Mouse (Mus musculus) induced T-regulatory cell, adult 2 months (primary cell): ENCODE measurements at regions not wholly inside any gene's neighbourhood (a gene's known extent, or its start where the extent isn't known, plus 50 kb on each side); places are given as distances from the start of the nearest gene placed in this dataset.

Source experiments
- DNase-seq: peaks from one replicate; pipeline ENCODE4 v3.0.0-alpha.2; 2012; ENCODE audit warnings: low read depth

DNA sequence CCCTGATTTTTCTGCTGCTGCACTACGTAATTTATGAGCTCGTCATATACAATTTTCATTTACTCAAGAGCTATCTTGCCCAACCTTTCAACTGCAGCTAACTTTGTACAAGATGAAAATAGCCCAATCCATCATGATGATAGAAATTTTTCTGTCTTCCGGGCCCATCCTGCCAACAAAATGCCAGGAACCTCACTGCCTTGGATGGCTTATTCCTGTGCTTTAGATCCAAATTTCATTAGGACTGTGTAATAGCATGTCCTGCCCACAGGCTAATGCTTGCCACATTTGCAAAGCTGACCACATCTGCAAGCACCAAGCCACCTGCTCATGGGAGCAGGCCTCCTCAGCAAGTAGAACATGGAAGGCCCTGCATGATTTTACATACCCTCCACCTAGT lies 105.7 kb upstream of the Rgma start:
- no peak for DNase-seq

- no peak for DNase-seq
These were observed 102.5 kb upstream of the Rgma start for GRCm38 (mm10) chr7:73272787-73273186.

- DNase-seq: no peak
These were observed 99.5 kb upstream of the Rgma start for GRCm38 (mm10) chr7:73275814-73276271.

DNA sequence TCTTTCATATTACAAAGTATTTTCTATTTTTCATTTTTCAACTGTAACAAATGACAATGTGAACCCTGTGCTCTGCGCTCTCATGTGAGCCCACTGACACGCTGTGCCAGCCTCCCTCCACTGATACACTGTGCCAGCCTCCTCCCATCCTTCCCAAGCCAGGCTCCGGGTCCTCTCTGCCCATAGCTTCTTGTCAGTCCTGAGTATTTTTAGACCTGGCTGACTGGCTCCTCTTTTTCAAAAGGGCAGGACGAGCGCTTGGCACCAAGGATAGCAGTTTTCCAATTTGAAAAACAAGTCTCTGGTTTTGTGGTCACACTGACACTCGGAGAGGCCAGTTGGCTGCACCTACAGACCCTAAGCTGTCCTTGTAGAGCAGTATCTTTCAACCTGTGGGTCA lies 96.7 kb upstream of the Rgma start:
- no peak for DNase-seq

- DNase-seq: no peak
These were observed 95.3 kb upstream of the Rgma start for GRCm38 (mm10) chr7:73279936-73280445.

GRCm38 (mm10) chr7:73286244-73286643 lies 89.1 kb upstream of the Rgma start:
- no peak for DNase-seq

- no peak for DNase-seq
These were observed 82.0 kb upstream of the Rgma start for GRCm38 (mm10) chr7:73293337-73293736.

- DNase-seq: no peak
These were observed 80.9 kb upstream of the Rgma start for GRCm38 (mm10) chr7:73294399-73294798.

- no peak for DNase-seq
These were observed 72.8 kb upstream of the Rgma start for GRCm38 (mm10) chr7:73302501-73302900.

- DNase-seq: no peak
These were observed 71.5 kb upstream of the Rgma start for GRCm38 (mm10) chr7:73303818-73304217.

GRCm38 (mm10) chr7:73304799-73305198 lies 70.5 kb upstream of the Rgma start:
- no peak for DNase-seq

GRCm38 (mm10) chr7:73305286-73305975 lies 69.9 kb upstream of the Rgma start:
- DNase-seq: no peak

- no peak for DNase-seq
These were observed 69.0 kb upstream of the Rgma start for GRCm38 (mm10) chr7:73306296-73306695.

DNA sequence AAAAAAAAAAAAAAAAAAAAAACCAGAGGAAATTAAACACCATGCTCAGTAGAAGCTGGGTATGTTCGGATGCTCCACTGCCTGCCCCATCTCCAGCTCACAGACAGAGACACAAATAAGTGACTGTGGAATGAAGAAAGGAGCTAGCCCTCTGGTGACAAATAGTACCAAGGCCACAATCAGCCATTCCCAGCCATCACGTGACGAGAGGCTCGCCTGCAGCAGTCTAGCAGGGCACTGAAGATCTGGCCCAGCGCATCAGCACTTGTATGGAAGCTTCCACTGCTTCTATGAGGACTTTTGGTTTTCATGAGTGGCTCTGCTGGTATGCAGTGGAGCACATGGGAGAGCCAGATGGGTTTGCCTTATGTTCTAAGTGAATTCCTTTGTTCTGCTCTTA lies 68.6 kb upstream of the Rgma start:
- no peak for DNase-seq

GRCm38 (mm10) chr7:73307586-73308490 lies 67.5 kb upstream of the Rgma start:
- DNase-seq: no peak

- DNase-seq: no peak
These were observed 66.3 kb upstream of the Rgma start for GRCm38 (mm10) chr7:73308981-73309380.

- DNase-seq: no peak
These were observed 65.3 kb upstream of the Rgma start for GRCm38 (mm10) chr7:73310056-73310455.

- DNase-seq: no peak
These were observed 64.7 kb upstream of the Rgma start for GRCm38 (mm10) chr7:73310581-73311136.

- DNase-seq: no peak
These were observed 59.8 kb upstream of the Rgma start for GRCm38 (mm10) chr7:73315555-73315954.

DNA sequence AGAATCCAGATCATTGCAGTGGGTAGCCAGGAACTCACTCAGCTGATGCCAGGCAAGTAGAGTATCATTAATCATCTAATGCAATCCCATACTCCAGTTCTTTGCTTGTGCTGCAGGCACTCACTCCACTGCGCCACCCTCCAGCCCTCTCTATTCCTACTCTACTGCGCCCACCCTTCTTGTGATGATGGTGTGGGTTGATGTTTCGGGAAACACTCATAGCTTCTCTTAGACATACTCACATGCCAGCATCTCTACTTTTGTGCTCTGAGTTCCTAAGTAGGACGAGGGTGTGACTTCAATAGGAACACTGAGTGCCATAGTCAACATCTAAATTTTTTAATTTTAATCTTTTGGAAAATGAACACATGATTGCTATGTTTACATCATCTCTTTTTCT lies 57.7 kb upstream of the Rgma start:
- no peak for DNase-seq

- DNase-seq: no peak
These were observed 56.3 kb upstream of the Rgma start for GRCm38 (mm10) chr7:73319004-73319403.

DNA sequence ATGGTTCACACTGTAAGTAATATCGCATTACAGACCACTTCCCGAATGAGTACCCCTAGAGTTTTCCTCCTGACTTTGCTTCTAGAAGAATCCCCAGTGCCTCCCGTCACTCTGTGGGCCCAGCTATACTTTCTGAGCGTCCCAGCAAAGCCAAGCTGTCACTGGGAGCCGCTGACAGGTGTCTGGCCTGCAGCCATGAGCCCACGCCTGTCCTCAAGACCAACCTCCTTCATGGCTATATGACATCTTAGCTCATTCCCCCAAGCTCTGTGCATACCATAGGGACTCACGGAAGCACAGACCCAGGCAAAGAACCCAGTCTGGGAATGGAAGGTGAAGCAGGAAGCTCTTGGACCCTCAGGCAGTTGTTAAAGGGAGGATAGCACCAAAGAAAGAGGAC lies 55.3 kb upstream of the Rgma start:
- DNase-seq: no peak
